Mouse (Mus musculus): ENCODE measurements around the gene Klhl21.

GRCm38 (mm10) chr4:152067280-152067679 is 58.7 kb downstream of the Klhl21 start:
- TF ChIP-seq CTCF (IDR thresholded peaks at IDR 0.05) (no peak), POLR2A (IDR thresholded peaks at IDR 0.05; ENCODE audit: insufficient read depth, low read depth, low read length) (no peak), EP300 (IDR thresholded peaks at IDR 0.05; ENCODE audit: insufficient read depth, low read depth, low read length) (no peak)
